Mouse (Mus musculus) neural tube, embryonic 14.5 days (tissue): ENCODE measurements at regions not wholly inside any gene's neighbourhood (a gene's known extent, or its start where the extent isn't known, plus 50 kb on each side); places are given as distances from the start of the nearest gene placed in this dataset.

Source experiments
- ATAC-seq: fragments of 200-750 bp; cut with Nextera tagmentation; 2 replicates; pipeline ENCODE4 v1.8.0; 2017; ENCODE audit warnings: low read depth, mild to moderate bottlenecking, moderate TSS enrichment, moderate library complexity
- H3K27ac ChIP-seq: fragments of 300-500 bp; sonication (generic); 2 replicates; pipeline ENCODE4 v1.5.1; 2014; ENCODE audit warnings: low read depth, mild to moderate bottlenecking, control low read depth, low read length, moderate library complexity, mixed read lengths
- H3K27me3 ChIP-seq: fragments of 300-500 bp; sonication (generic); 2 replicates; pipeline ENCODE4 v1.6.1; 2014; ENCODE audit warnings: low read length; ENCODE audit not compliant: control insufficient read depth, insufficient read depth
- H3K36me3 ChIP-seq: fragments of 300-500 bp; sonication (generic); 2 replicates; pipeline ENCODE4 v1.6.1; 2014; ENCODE audit warnings: low read length, mixed read lengths; ENCODE audit not compliant: control insufficient read depth, insufficient read depth
- H3K4me1 ChIP-seq: fragments of 300-500 bp; sonication (generic); 2 replicates; pipeline ENCODE4 v1.6.1; 2014; ENCODE audit warnings: low read length; ENCODE audit not compliant: control insufficient read depth, insufficient read depth
- H3K4me2 ChIP-seq: fragments of 300-500 bp; sonication (generic); 2 replicates; pipeline ENCODE4 v1.6.1; 2014; ENCODE audit warnings: mild to moderate bottlenecking, low read depth, low read length, control low read depth
- H3K4me3 ChIP-seq: fragments of 300-500 bp; sonication (generic); 2 replicates; pipeline ENCODE4 v1.5.1; 2014; ENCODE audit warnings: low read depth, low read length, control low read depth, mixed read lengths
- H3K9ac ChIP-seq: fragments of 300-500 bp; sonication (generic); replicated peaks from 2 replicates; pipeline ENCODE4 v1.6.1; 2014; ENCODE audit warnings: low read depth, mild to moderate bottlenecking, control low read depth, low read length, mixed read lengths
- H3K9me3 ChIP-seq: fragments of 300-500 bp; sonication (generic); 2 replicates; pipeline ENCODE4 v1.6.1; 2016; ENCODE audit warnings: low read length; ENCODE audit not compliant: control insufficient read depth
- WGBS: fragments of 180-500 bp; shearing (Covaris S2); extraction: QIAGEN DNeasy Blood & Tissue Kit; methylation state at CpG from one replicate; pipeline ENCODE4 v1.1.7; 2014; 5-methylcytosine and 5-hydroxymethylcytosine counted together

DNA sequence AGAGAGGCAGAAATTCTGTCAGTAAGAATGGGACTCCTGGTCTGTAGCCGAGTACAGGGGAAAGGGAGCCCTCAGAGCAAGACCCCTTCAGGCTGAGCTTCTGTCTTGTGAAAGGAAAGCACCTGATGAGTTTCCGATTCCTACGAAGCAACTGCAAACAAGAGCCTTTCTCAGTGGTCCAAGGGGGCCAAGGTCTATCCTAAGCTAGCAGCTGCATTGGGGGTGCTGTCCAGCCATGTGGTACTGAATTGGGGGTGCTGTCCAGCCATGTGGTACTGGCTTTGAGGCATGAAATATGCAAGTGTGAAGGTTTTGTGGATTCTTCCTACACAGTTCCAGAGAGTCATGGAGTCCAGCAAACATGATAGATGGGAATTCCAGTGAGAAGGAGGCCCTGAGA lies 202.7 kb upstream of the Glra1 start:
- Histone ChIP-seq H3K4me2 (no peak overlapping the region), H3K27me3 (no peaks in the 10 kb centered on the region), H3K4me3 (no peak overlapping the region), H3K4me1 (no peaks in the 10 kb centered on the region), H3K36me3 (no peaks in the 10 kb centered on the region), H3K9ac (no peak overlapping the region), H3K27ac (no peak overlapping the region), H3K9me3 (no peaks in the 10 kb centered on the region)
- 74% methylated on average over 3 of the region's 3 CpGs for WGBS
- ATAC-seq = no peak

DNA sequence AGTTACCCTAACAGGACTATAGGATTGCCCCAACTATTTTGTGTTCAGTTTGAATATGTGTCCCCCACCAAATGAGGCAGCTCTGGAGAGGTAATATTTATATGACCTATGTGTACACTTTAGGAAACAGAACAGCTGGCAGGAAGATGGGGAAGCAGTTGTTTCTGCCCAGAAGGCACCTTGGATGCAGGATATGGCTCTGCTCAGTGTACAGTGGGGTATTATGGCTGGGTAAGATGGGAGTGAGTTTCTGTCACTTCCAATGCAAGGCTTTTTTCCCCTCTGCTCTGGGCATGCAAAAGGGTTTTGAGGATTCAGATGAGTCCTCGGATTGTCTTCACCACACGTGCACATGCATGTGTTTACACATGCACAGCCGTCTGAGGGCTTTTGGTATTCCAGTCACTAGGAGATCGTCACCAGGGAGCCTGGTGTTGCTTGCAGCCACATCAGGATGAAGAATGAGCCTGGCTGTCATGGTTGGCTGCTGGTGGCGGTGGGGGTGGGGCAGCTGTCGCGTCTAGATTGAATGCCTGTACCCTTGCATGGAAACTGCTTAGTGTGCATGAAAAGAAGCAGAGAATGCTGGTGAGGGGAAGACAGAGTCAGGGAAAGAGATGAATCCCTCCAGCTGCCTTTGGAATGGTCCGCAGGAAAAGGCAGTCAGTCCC lies 183.3 kb upstream of the Glra1 start:
- peak; percentile 95 for ATAC-seq
- Histone ChIP-seq H3K4me3 (no peak overlapping the region), H3K36me3 (no peaks in the 10 kb centered on the region), H3K9ac (no peak overlapping the region), H3K27me3 (no peaks in the 10 kb centered on the region), H3K4me1 (peaks cover 11% of the 10 kb centered on the region; the same call in 1 of the 2 replicates), H3K9me3 (no peaks in the 10 kb centered on the region), H3K27ac (peak overlapping the region; percentile 74), H3K4me2 (peak overlapping the region; percentile 3; the same call in 1 of the 2 replicates)
- WGBS = 5% methylated on average over 8 of the region's 8 CpGs

DNA sequence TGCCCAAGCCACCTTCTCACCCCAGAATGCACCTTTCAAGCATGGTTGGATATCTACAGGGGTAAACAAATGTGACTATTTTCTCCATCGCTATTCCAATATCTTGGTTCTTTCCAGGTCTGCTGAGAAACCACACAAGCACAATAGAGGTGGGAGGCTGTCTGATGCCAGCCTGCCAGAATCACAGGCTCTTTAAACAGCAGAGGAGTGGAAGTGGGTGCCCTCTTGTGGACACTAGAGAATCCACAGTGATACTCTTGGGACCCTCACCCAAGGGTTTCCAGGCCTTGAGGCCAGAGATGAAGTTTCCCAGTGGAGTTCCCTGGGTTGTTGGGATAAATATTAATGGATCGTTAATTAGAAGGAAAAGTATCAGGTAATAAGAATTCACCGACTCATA lies 181.6 kb upstream of the Glra1 start:
- H3K36me3 ChIP-seq = no peaks in the 10 kb centered on the region
- no peak for ATAC-seq
- H3K9ac ChIP-seq = no peak overlapping the region
- peaks cover 11% of the 10 kb centered on the region; the same call in 1 of the 2 replicates for H3K4me1 ChIP-seq
- no peak overlapping the region for H3K4me3 ChIP-seq
- H3K9me3 ChIP-seq = no peaks in the 10 kb centered on the region
- WGBS = 68% methylated on average over 3 of the region's 3 CpGs
- H3K27me3 ChIP-seq = no peaks in the 10 kb centered on the region
- no peak overlapping the region for H3K4me2 ChIP-seq
- peak overlapping the region; percentile 4; the same call in 1 of the 2 replicates for H3K27ac ChIP-seq

DNA sequence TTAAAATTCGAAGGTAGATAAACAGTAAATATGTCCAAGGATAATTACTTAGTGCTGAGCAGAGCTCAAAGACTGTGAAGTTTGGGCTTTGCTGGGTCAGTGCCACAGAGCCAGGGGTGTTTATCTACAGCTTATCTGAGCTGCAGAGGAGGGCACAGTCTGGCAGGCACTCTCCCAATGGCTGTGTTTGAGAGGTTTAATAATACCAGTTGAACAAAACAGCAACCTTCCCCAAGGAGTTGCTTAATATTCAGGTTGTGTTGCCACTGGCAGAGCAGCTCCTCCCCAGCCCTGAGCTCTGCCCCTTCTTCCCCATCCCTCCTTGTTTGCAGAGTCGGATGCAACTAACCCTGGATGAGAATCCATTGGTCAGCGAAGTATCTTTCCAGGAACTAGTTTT lies 173.0 kb upstream of the Glra1 start:
- no peak overlapping the region for H3K9ac ChIP-seq
- H3K4me1 ChIP-seq = no peaks in the 10 kb centered on the region
- H3K4me3 ChIP-seq = no peak overlapping the region
- no peak overlapping the region for H3K27ac ChIP-seq
- no peaks in the 10 kb centered on the region for H3K27me3 ChIP-seq
- WGBS = 61% methylated on average over 3 of the region's 3 CpGs
- no peak overlapping the region for H3K4me2 ChIP-seq
- ATAC-seq = peak; percentile 34; the same call in 1 of the 2 replicates
- H3K36me3 ChIP-seq = no peaks in the 10 kb centered on the region
- H3K9me3 ChIP-seq = no peaks in the 10 kb centered on the region

DNA sequence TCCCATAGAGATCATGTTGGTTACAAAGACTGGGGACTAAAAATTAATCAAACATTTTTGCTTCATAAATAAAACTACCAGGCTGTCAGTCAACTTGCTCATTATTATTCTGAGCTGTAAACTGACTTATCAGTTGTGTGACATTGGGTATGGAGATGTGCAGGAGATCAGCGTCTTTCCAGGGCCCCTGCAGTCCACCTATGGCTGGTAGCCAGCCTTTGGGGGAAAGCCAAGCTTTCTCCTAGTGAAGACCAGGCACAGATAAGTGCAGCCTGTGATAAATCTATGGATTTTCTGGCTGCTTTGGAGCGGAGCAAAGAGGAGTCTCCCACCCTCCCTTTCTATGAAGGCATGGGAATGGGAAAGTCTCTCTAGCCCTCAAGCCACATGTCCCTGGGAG lies 172.0 kb upstream of the Glra1 start:
- no peaks in the 10 kb centered on the region for H3K36me3 ChIP-seq
- H3K4me3 ChIP-seq = no peak overlapping the region
- WGBS = 70% methylated on average over 2 of the region's 2 CpGs
- H3K9ac ChIP-seq = no peak overlapping the region
- ATAC-seq = no peak
- H3K27ac ChIP-seq = no peak overlapping the region
- no peaks in the 10 kb centered on the region for H3K27me3 ChIP-seq
- H3K4me2 ChIP-seq = no peak overlapping the region
- no peaks in the 10 kb centered on the region for H3K9me3 ChIP-seq
- H3K4me1 ChIP-seq = no peaks in the 10 kb centered on the region

DNA sequence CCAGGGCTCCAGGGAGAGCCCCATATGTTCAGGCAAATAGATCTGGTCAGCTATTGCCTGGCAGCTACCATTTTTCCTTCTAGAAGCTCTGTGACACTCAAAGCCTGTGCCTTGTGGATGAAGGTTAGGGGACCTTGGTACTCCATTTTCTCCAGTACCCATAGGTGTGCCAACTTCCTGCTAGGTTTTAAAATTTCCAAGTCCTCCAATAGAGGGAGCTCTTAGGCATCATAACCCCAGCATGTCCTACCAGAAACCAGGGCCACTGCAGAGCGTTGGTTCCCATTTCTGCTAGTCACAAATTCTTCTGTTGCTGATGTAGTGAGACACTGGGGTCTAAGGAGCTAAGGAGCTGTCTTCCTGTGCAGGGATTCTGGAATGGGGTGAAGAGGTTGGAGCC lies 165.3 kb upstream of the Glra1 start:
- no peak overlapping the region for H3K27ac ChIP-seq
- WGBS = 75% methylated on average over 1 of the region's 1 CpGs

DNA sequence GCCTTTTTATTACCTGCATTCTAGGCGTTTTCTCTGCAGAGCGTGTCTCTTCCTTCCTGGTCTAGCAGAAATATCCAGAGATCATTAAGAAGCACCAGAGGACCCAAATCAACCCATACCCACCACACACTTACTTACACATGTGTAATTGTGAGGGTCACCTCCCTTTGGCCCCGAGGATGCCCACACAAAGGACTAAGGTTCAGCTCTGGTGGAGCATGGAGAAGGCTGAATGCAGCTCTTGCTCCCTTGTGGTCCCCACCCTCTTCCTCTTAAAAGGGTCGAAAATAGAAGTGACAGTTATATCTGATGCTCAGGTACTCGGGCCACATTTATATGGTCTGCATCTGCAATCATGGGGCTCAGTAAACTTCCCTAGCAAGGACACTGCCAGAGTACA lies 164.5 kb upstream of the Glra1 start:
- Histone ChIP-seq H3K4me2 (no peak overlapping the region), H3K9ac (no peak overlapping the region; the same call in 1 of the 2 replicates), H3K36me3 (no peaks in the 10 kb centered on the region), H3K4me3 (no peak overlapping the region), H3K9me3 (no peaks in the 10 kb centered on the region), H3K4me1 (peaks cover 8% of the 10 kb centered on the region; the same call in 1 of the 2 replicates), H3K27ac (peak overlapping the region; percentile 36; the same call in 1 of the 2 replicates), H3K27me3 (no peaks in the 10 kb centered on the region)
- 41% methylated on average over 5 of the region's 5 CpGs for WGBS
- ATAC-seq = 0 out of 2 replicates have a peak, but pooled peaks have one; percentile 9

More for the DNA sequence above, 165.3 kb upstream of the Glra1 start:
- Histone ChIP-seq H3K4me3 (no peak overlapping the region), H3K9ac (no peak overlapping the region), H3K4me2 (no peak overlapping the region), H3K9me3 (no peaks in the 10 kb centered on the region), H3K36me3 (no peaks in the 10 kb centered on the region), H3K4me1 (peaks cover 8% of the 10 kb centered on the region; the same call in 1 of the 2 replicates), H3K27me3 (no peaks in the 10 kb centered on the region)
- no peak for ATAC-seq

DNA sequence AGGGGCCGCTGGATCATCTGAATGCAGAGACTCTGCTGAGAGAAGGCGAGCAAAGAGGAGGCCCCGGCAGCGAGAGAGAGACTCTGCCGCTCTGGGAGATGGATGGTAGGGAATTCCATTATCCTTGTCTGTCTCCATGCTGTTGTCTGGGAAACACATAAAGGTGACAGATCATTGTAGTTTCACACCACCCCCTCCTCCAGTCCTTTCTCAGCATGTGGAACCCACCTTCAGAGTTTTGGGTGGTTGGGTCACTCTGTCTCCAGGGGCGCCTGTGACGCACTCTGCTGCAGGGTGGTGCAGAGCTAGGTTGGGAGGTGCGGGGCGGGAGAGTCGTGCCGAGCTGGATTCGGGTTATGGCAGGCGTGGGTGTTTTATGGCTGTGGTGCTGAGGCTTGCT lies 164.1 kb upstream of the Glra1 start:
- Histone ChIP-seq H3K4me2 (peak overlapping the region; percentile 23), H3K27me3 (no peaks in the 10 kb centered on the region), H3K9me3 (no peaks in the 10 kb centered on the region), H3K27ac (peak overlapping the region; percentile 45; the same call in 1 of the 2 replicates), H3K4me1 (peaks cover 8% of the 10 kb centered on the region; the same call in 1 of the 2 replicates), H3K9ac (no peak overlapping the region; the same call in 1 of the 2 replicates), H3K4me3 (no peak overlapping the region), H3K36me3 (no peaks in the 10 kb centered on the region)
- peak; percentile 54 for ATAC-seq
- WGBS = 18% methylated on average over 13 of the region's 13 CpGs

DNA sequence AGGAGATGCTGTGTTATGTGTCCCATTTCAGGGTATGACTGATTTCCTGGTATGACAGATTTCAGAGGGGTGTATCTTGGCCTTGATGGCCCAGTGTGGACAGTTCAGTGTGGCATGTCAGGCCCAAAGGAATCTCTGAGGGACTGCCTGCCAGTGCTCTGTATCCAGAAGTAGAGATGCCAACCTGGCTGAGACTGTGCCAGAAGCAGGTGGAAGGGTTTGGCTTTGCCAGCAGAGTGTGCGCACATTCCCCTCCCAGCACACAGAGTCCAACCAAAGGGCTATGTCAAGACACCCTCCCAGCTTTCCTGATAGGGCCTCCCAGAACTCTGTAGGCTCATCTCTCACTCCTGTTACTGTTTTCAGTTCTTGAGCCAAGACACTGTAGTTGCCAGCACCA lies 156.8 kb upstream of the Glra1 start:
- H3K4me1 ChIP-seq = no peaks in the 10 kb centered on the region
- ATAC-seq = no peak
- WGBS = 100% methylated on average over 1 of the region's 1 CpGs
- no peak overlapping the region for H3K4me2 ChIP-seq
- H3K36me3 ChIP-seq = no peaks in the 10 kb centered on the region
- no peaks in the 10 kb centered on the region for H3K27me3 ChIP-seq
- H3K4me3 ChIP-seq = no peak overlapping the region
- H3K9me3 ChIP-seq = no peaks in the 10 kb centered on the region
- H3K27ac ChIP-seq = no peak overlapping the region
- H3K9ac ChIP-seq = no peak overlapping the region
